Mouse (Mus musculus): Measurements from ENCODE around the gene Fam71f1. TPM values are rescaled to one million over a fixed set of nuclear protein-coding genes. Genes with fewer than 3 reads are reported as not detected.

The Fam71f1 gene
- total and polyA plus RNA-seq, 3 experiments, result 0.13 TPM; not detected in 2

GRCm38 (mm10) chr6:29379954-29380353 lies 61.0 kb downstream of the Fam71f1 start:
- TF ChIP-seq POLR2AphosphoS2 (IDR thresholded peaks at IDR 0.05; ENCODE audit: low read length), result no peak
- no peak for TF ChIP-seq CTCF (IDR thresholded peaks at IDR 0.05 in 2 of 3, conservative IDR thresholded peaks at IDR 0.05 in 1 of 3; ENCODE audit: control insufficient read depth in 1 of 3, insufficient read depth in 1 of 3, low read depth in 2 of 3, low read length in 3 of 3, poor library complexity in 1 of 3, severe bottlenecking in 1 of 3)
- no peak for TF ChIP-seq SIN3A (IDR thresholded peaks at IDR 0.05; ENCODE audit: low read length)
- TF ChIP-seq RAD21 (IDR thresholded peaks at IDR 0.05; ENCODE audit: low read depth, low read length), result no peak
- no peak for TF ChIP-seq MEF2A (IDR thresholded peaks at IDR 0.05; ENCODE audit: extremely low read depth, insufficient replicate concordance, low read depth, low read length, poor library complexity, severe bottlenecking)
- no peak for TF ChIP-seq MYC (IDR thresholded peaks at IDR 0.05; ENCODE audit: low read depth, low read length)
- no peak for TF ChIP-seq TCF12 (IDR thresholded peaks at IDR 0.05; ENCODE audit: low read depth, low read length)
- TF ChIP-seq MAZ (IDR thresholded peaks at IDR 0.05; ENCODE audit: low read depth, low read length), result no peak
- no peak for TF ChIP-seq JUND (IDR thresholded peaks at IDR 0.05; ENCODE audit: low read depth, low read length)
- Histone ChIP-seq H3K36me3 (ENCODE audit: control insufficient read depth in 1 of 2, insufficient read depth in 2 of 2, low read length in 2 of 2) (peaks cover 0 to 11% of the 10 kb centered on the region in 2 experiments; a peak in 2 of 4 replicates), H3K27me3 (ENCODE audit: control insufficient read depth in 1 of 2, insufficient read depth in 2 of 2, low read length in 2 of 2) (no peaks in the 10 kb centered on the region), H3K4me1 (ENCODE audit: control insufficient read depth in 1 of 2, insufficient read depth in 2 of 2, low read length in 2 of 2) (peaks cover 3 to 12% of the 10 kb centered on the region in 2 experiments), H3K27ac (ENCODE audit: control insufficient read depth, low read depth, low read length) (no peak overlapping the region), H3K9ac (ENCODE audit: control insufficient read depth, low read depth, low read length, poor library complexity, severe bottlenecking) (no peak overlapping the region), H3K9me3 (replicated peaks; ENCODE audit: insufficient read depth, low read length) (no peaks in the 10 kb centered on the region), H3K79me2 (ENCODE audit: control insufficient read depth, insufficient read depth, low read length, poor library complexity) (no peaks in the 10 kb centered on the region), H3K4me3 (ENCODE audit: control insufficient read depth in 1 of 2, insufficient read depth in 1 of 2, low read depth in 2 of 2, low read length in 2 of 2) (no peak overlapping the region)
- DNase-seq (ENCODE audit: low read depth, low spot score), result no peak

GRCm38 (mm10) chr6:29382442-29382841 lies 63.5 kb downstream of the Fam71f1 start:
- H3K36me3 ChIP-seq (ENCODE audit: control insufficient read depth in 1 of 2, insufficient read depth in 2 of 2, low read length in 2 of 2), result peaks cover 0 to 13% of the 10 kb centered on the region in 2 experiments; a peak in 2 of 4 replicates
- TF ChIP-seq MYC (IDR thresholded peaks at IDR 0.05; ENCODE audit: low read depth, low read length) (no peak), E2F4 (IDR thresholded peaks at IDR 0.05; ENCODE audit: borderline replicate concordance, low read depth, low read length) (no peak), GABPA (IDR thresholded peaks at IDR 0.05; ENCODE audit: low read depth, low read length) (no peak), ZC3H11A (IDR thresholded peaks at IDR 0.05; ENCODE audit: low read depth, low read length) (no peak), UBTF (IDR thresholded peaks at IDR 0.05; ENCODE audit: borderline replicate concordance, insufficient read depth, low read depth, low read length) (no peak), NELFE (IDR thresholded peaks at IDR 0.05; ENCODE audit: low read depth, low read length) (no peak), GATA1 (IDR thresholded peaks at IDR 0.05; ENCODE audit: low read depth, low read length) (no peak), TBP (IDR thresholded peaks at IDR 0.05; ENCODE audit: low read depth, low read length) (no peak)
- H3K27me3 ChIP-seq (ENCODE audit: control insufficient read depth in 1 of 2, insufficient read depth in 2 of 2, low read length in 2 of 2), result no peaks in the 10 kb centered on the region
- H3K9ac ChIP-seq (ENCODE audit: control insufficient read depth, low read depth, low read length, poor library complexity, severe bottlenecking), result no peak overlapping the region
- no peak overlapping the region for H3K4me3 ChIP-seq (ENCODE audit: control insufficient read depth in 1 of 2, insufficient read depth in 1 of 2, low read depth in 2 of 2, low read length in 2 of 2)
- peaks cover 3 to 14% of the 10 kb centered on the region in 2 experiments for H3K4me1 ChIP-seq (ENCODE audit: control insufficient read depth in 1 of 2, insufficient read depth in 2 of 2, low read length in 2 of 2)
- no peaks in the 10 kb centered on the region for H3K79me2 ChIP-seq (ENCODE audit: control insufficient read depth, insufficient read depth, low read length, poor library complexity)
- H3K9me3 ChIP-seq (replicated peaks; ENCODE audit: insufficient read depth, low read length), result no peaks in the 10 kb centered on the region
- no peak for DNase-seq (ENCODE audit: low read depth, low spot score)
- no peak overlapping the region for H3K27ac ChIP-seq (ENCODE audit: control insufficient read depth, low read depth, low read length)

Other genes starting within 250 kb of the Fam71f1 start
- gene Rbm28, start 154.1 kb upstream of the Fam71f1 start, total RNA-seq (2012; rRNA removed), result 48.2 and 50.1 TPM in 2 replicates
- gene Rbm28, start 154.1 kb upstream of the Fam71f1 start, polyA plus RNA-seq (2012; ENCODE audit: insufficient read depth in 1 of 2, insufficient read length in 2 of 2, low read depth in 1 of 2, low replicate concordance in 2 of 2, missing spikeins in 1 of 2), result 100 to 1,000 TPM in 1 of 2 experiments, 10 to 100 TPM in 1; 91.2 to 312 TPM
- not detected in 2 replicates for gene Prrt4, start 139.6 kb upstream of the Fam71f1 start, total RNA-seq (2012; rRNA removed)
- under 1 TPM in 1 of 2 experiments, not detected in 1; 0.17 TPM for gene Prrt4, start 139.6 kb upstream of the Fam71f1 start, polyA plus RNA-seq (2012; ENCODE audit: insufficient read depth in 1 of 2, insufficient read length in 2 of 2, low read depth in 1 of 2, low replicate concordance in 2 of 2, missing spikeins in 1 of 2)
- gene Impdh1, start 102.8 kb upstream of the Fam71f1 start, total RNA-seq (2012; rRNA removed), result 15.3 and 17.2 TPM in 2 replicates
- gene Impdh1, start 102.8 kb upstream of the Fam71f1 start, polyA plus RNA-seq (2012; ENCODE audit: insufficient read depth in 1 of 2, insufficient read length in 2 of 2, low read depth in 1 of 2, low replicate concordance in 2 of 2, missing spikeins in 1 of 2), result 10 to 100 TPM in 1 of 2 experiments, not detected in 1; 55.1 TPM
- 15.6 and 18.1 TPM in 2 replicates for gene Hilpda, start 46.7 kb upstream of the Fam71f1 start, total RNA-seq (2012; rRNA removed)
- gene Hilpda, start 46.7 kb upstream of the Fam71f1 start, polyA plus RNA-seq (2012; ENCODE audit: insufficient read depth in 1 of 2, insufficient read length in 2 of 2, low read depth in 1 of 2, low replicate concordance in 2 of 2, missing spikeins in 1 of 2), result 10 to 100 TPM in 1 of 2 experiments, not detected in 1; 17.0 TPM
- 0.23 TPM in 1 of 2 replicates, not detected in the other for gene Fam71f2, start 39.5 kb upstream of the Fam71f1 start, total RNA-seq (2012; rRNA removed)
- under 1 TPM in 1 of 2 experiments, not detected in 1; 0.84 TPM for gene Fam71f2, start 39.5 kb upstream of the Fam71f1 start, polyA plus RNA-seq (2012; ENCODE audit: insufficient read depth in 1 of 2, insufficient read length in 2 of 2, low read depth in 1 of 2, low replicate concordance in 2 of 2, missing spikeins in 1 of 2)
- gene Calu, start 28.9 kb downstream of the Fam71f1 start, total RNA-seq (2012; rRNA removed), result 80.4 and 98.0 TPM in 2 replicates
- gene Calu, start 28.9 kb downstream of the Fam71f1 start, polyA plus RNA-seq (2012; ENCODE audit: insufficient read depth in 1 of 2, insufficient read length in 2 of 2, low read depth in 1 of 2, low replicate concordance in 2 of 2, missing spikeins in 1 of 2), result 100 to 1,000 TPM in 1 of 2 experiments, 10 to 100 TPM in 1; 79.4 to 419 TPM
- gene Opn1sw, start 69.3 kb downstream of the Fam71f1 start, total RNA-seq (2012; rRNA removed), result 0.23 TPM in 1 of 2 replicates, not detected in the other
- gene Opn1sw, start 69.3 kb downstream of the Fam71f1 start, polyA plus RNA-seq (2012; ENCODE audit: insufficient read depth in 1 of 2, insufficient read length in 2 of 2, low read depth in 1 of 2, low replicate concordance in 2 of 2, missing spikeins in 1 of 2), result under 1 TPM in 1 of 2 experiments, not detected in 1; 0.04 TPM
- gene Ccdc136, start 77.2 kb downstream of the Fam71f1 start, total RNA-seq (2012; rRNA removed), result not detected in 2 replicates
- gene Ccdc136, start 77.2 kb downstream of the Fam71f1 start, polyA plus RNA-seq (2012; ENCODE audit: insufficient read depth in 1 of 2, insufficient read length in 2 of 2, low read depth in 1 of 2, low replicate concordance in 2 of 2, missing spikeins in 1 of 2), result under 1 TPM in 1 of 2 experiments, not detected in 1; 0.22 TPM
- 0.26 and 0.27 TPM in 2 replicates for gene Flnc, start 114.1 kb downstream of the Fam71f1 start, total RNA-seq (2012; rRNA removed)
- under 1 TPM in 1 of 2 experiments, not detected in 1; 0.31 TPM for gene Flnc, start 114.1 kb downstream of the Fam71f1 start, polyA plus RNA-seq (2012; ENCODE audit: insufficient read depth in 1 of 2, insufficient read length in 2 of 2, low read depth in 1 of 2, low replicate concordance in 2 of 2, missing spikeins in 1 of 2)
- 289 and 312 TPM in 2 replicates for gene Atp6v1f, start 148.6 kb downstream of the Fam71f1 start, total RNA-seq (2012; rRNA removed)
- 100 to 1,000 TPM in 1 of 2 experiments, not detected in 1; 349 TPM for gene Atp6v1f, start 148.6 kb downstream of the Fam71f1 start, polyA plus RNA-seq (2012; ENCODE audit: insufficient read depth in 1 of 2, insufficient read length in 2 of 2, low read depth in 1 of 2, low replicate concordance in 2 of 2, missing spikeins in 1 of 2)
- gene Atp6v1fnb, start 152.3 kb downstream of the Fam71f1 start, total RNA-seq (2012; rRNA removed), result not detected in 2 replicates
- gene Atp6v1fnb, start 152.3 kb downstream of the Fam71f1 start, polyA plus RNA-seq (2012; ENCODE audit: insufficient read depth in 1 of 2, insufficient read length in 2 of 2, low read depth in 1 of 2, low replicate concordance in 2 of 2, missing spikeins in 1 of 2), result under 1 TPM in 1 of 2 experiments, not detected in 1; 0.13 TPM
- gene Kcp, start 188.8 kb downstream of the Fam71f1 start, total RNA-seq (2012; rRNA removed), result 1.0 and 1.3 TPM in 2 replicates
- gene Kcp, start 188.8 kb downstream of the Fam71f1 start, polyA plus RNA-seq (2012; ENCODE audit: insufficient read depth in 1 of 2, insufficient read length in 2 of 2, low read depth in 1 of 2, low replicate concordance in 2 of 2, missing spikeins in 1 of 2), result 1 to 10 TPM in 1 of 2 experiments, not detected in 1; 6.9 TPM
- gene Irf5, start 207.5 kb downstream of the Fam71f1 start, total RNA-seq (2012; rRNA removed), result 8.2 and 9.7 TPM in 2 replicates
- 10 to 100 TPM in 1 of 2 experiments, not detected in 1; 13.3 TPM for gene Irf5, start 207.5 kb downstream of the Fam71f1 start, polyA plus RNA-seq (2012; ENCODE audit: insufficient read depth in 1 of 2, insufficient read length in 2 of 2, low read depth in 1 of 2, low replicate concordance in 2 of 2, missing spikeins in 1 of 2)